Mouse (Mus musculus) erythroblast, embryonic 14.5 days (primary cell): Measurements from ENCODE around the gene Ccdc33.

Experiments used
- GATA1 ChIP-seq: IDR thresholded peaks from 2 replicates; pipeline ENCODE4 v1.6.1; 2012; ENCODE audit warnings: low read length, inconsistent platforms, mixed read lengths
- TAL1 ChIP-seq: IDR thresholded peaks from 3 replicates; pipeline ENCODE4 v1.6.1; 2012; ENCODE audit warnings: low read length, inconsistent platforms, mixed read lengths

DNA sequence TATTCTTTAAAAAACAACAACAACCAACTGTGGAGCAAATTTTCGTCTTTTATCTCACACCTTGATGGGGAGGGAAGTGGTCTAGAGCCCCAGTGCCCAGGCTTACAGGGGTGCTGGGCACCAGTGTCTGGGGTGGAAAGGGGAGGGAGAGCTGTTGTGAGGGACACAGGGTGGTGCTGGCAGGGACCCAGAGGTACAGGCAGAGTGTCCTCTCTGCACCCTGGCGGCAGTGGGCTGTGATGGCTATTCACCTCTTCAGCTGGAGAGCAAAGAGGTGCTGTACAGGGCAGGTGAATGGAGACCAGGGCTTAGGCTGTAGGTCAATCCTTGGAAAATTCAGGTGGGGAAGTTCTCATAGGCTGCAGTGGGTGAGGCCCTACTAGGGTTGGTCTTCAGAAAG lies 118.9 kb downstream of the Ccdc33 start:
- TF ChIP-seq TAL1 (no peak), GATA1 (no peak)
